In the genomic region with DNA sequence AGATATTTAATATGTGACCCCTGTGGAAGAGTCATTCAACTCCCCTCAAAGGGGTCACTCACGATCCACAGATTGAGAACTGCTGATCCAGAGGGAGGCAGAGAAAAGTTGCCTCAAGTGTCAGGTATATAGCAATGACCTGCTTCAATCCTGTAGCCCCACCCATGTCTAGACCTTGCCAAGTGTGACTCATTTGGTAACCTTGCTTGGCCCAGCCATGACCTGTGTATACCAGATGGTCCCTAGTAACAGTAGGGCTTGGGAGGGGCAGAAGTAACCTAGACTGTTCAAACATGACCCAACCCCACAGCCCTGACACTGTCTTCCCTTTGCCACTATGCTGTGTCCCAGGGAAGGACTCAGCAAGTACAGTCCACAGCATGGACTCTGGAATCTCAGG, we compare ENCODE assay signal across 13 mouse cellular contexts. TPM values are rescaled to one million over a fixed set of nuclear protein-coding genes. Genes with fewer than 3 reads are reported as not detected.
DNase-seq lines count a peak whose midpoint lies in the region; ATAC-seq lines count a peak whose summit lies in the region.
"Had no signal": no experiment of that assay in that cellular context is flagged by ENCODE, and none has a peak within 500 bp of the region (broad histone marks: within the 10 kb centered on the region; RNA-seq: fewer than 3 reads in every experiment).

No protein-coding gene starts in this region.

- no peaks in the 10 kb centered on the region for H3K4me1 ChIP-seq in embryonic facial prominence, embryonic 15.5 days
- no peaks in the 10 kb centered on the region for H3K4me1 ChIP-seq in embryonic facial prominence, embryonic 10.5 days
- H3K4me1 ChIP-seq in intestine, embryonic 16.5 days (ENCODE audit: control insufficient read depth, insufficient read depth, low read length) = peaks cover 4% of the 10 kb centered on the region; the same call in 1 of the 2 replicates
- no peaks in the 10 kb centered on the region for H3K4me1 ChIP-seq in stomach, embryonic 16.5 days (ENCODE audit: control insufficient read depth, insufficient read depth, low read length)
- H3K4me1 ChIP-seq: limb, embryonic 12.5 days; midbrain, embryonic 13.5 days; neural tube, embryonic 15.5 days had no signal

- no peak overlapping the region for H3K4me2 ChIP-seq in embryonic facial prominence, embryonic 15.5 days (replicated peaks)
- H3K4me2 ChIP-seq in intestine, embryonic 16.5 days (ENCODE audit: low read depth, low read length) = no peak overlapping the region
- no peak overlapping the region for H3K4me2 ChIP-seq in stomach, embryonic 16.5 days (ENCODE audit: low read depth, low read length)
- H3K4me2 ChIP-seq: limb, embryonic 12.5 days; midbrain, embryonic 13.5 days; neural tube, embryonic 15.5 days had no signal

- H3K9ac ChIP-seq in embryonic facial prominence, embryonic 15.5 days = no peak overlapping the region
- no peak overlapping the region for H3K9ac ChIP-seq in intestine, embryonic 16.5 days (ENCODE audit: low read depth, low read length)
- H3K9ac ChIP-seq in stomach, embryonic 16.5 days (ENCODE audit: low read length) = no peak overlapping the region
- H3K9ac ChIP-seq: limb, embryonic 12.5 days; midbrain, embryonic 13.5 days; neural tube, embryonic 15.5 days had no signal

- 0 out of 2 replicates have a peak, but pooled peaks have one; percentile 24 for ATAC-seq in embryonic facial prominence, embryonic 15.5 days (ENCODE audit: insufficient number of reproducible peaks, low FRiP score, low TSS enrichment, low read depth)
- ATAC-seq in intestine, embryonic 16.5 days = peak; percentile 77
- peak; percentile 85; the same call in 1 of the 2 replicates for ATAC-seq in stomach, embryonic 16.5 days (ENCODE audit: insufficient read depth, low FRiP score)
- ATAC-seq: hindbrain, embryonic 16.5 days; midbrain, embryonic 13.5 days had no signal

- DNase-seq in embryonic facial prominence, embryonic 10.5 days (ENCODE audit: low spot score) = no peak
- peak; percentile 34 to 45 for DNase-seq in urinary bladder, adult 18-20 months (ENCODE audit: low spot score in 2 of 2)
- DNase-seq in urinary bladder, postnatal 4 days (ENCODE audit: low spot score in 2 of 2) = no peak
- DNase-seq in right cerebral cortex, postnatal 4 days = no peak
- DNase-seq in gastrocnemius, postnatal 10 days = no peak
- DNase-seq: B cell, adult 2 months had no signal

- no peaks in the 10 kb centered on the region for H3K9me3 ChIP-seq in embryonic facial prominence, embryonic 15.5 days (replicated peaks)
- no peaks in the 10 kb centered on the region for H3K9me3 ChIP-seq in embryonic facial prominence, embryonic 10.5 days
- no peaks in the 10 kb centered on the region for H3K9me3 ChIP-seq in intestine, embryonic 16.5 days (ENCODE audit: control insufficient read depth, low read length)
- H3K9me3 ChIP-seq in stomach, embryonic 16.5 days (replicated peaks; ENCODE audit: control insufficient read depth, low read length) = no peaks in the 10 kb centered on the region
- H3K9me3 ChIP-seq: limb, embryonic 12.5 days; midbrain, embryonic 13.5 days; neural tube, embryonic 15.5 days had no signal

- no peak overlapping the region for H3K27ac ChIP-seq in embryonic facial prominence, embryonic 15.5 days (replicated peaks)
- no peak overlapping the region for H3K27ac ChIP-seq in embryonic facial prominence, embryonic 10.5 days (replicated peaks)
- no peak overlapping the region for H3K27ac ChIP-seq in intestine, embryonic 16.5 days (ENCODE audit: low read length)
- H3K27ac ChIP-seq in stomach, embryonic 16.5 days (ENCODE audit: low read length) = no peak overlapping the region
- H3K27ac ChIP-seq: limb, embryonic 12.5 days; midbrain, embryonic 13.5 days; neural tube, embryonic 15.5 days had no signal

- 84% methylated on average over 1 of the region's 1 CpGs for WGBS in embryonic facial prominence, embryonic 15.5 days
- WGBS in embryonic facial prominence, embryonic 10.5 days = 86% methylated on average over 1 of the region's 1 CpGs
- 89% methylated on average over 1 of the region's 1 CpGs for WGBS in intestine, embryonic 16.5 days
- 65% methylated on average over 1 of the region's 1 CpGs for WGBS in stomach, embryonic 16.5 days

- H3K4me3 ChIP-seq in embryonic facial prominence, embryonic 15.5 days (replicated peaks) = no peak overlapping the region
- no peak overlapping the region for H3K4me3 ChIP-seq in embryonic facial prominence, embryonic 10.5 days
- H3K4me3 ChIP-seq in intestine, embryonic 16.5 days (ENCODE audit: low read length) = no peak overlapping the region
- H3K4me3 ChIP-seq in stomach, embryonic 16.5 days (replicated peaks; ENCODE audit: low read length) = no peak overlapping the region
- H3K4me3 ChIP-seq: limb, embryonic 12.5 days; midbrain, embryonic 13.5 days; neural tube, embryonic 15.5 days had no signal

- H3K36me3 ChIP-seq in embryonic facial prominence, embryonic 15.5 days = no peaks in the 10 kb centered on the region
- H3K36me3 ChIP-seq in embryonic facial prominence, embryonic 10.5 days (replicated peaks) = no peaks in the 10 kb centered on the region
- no peaks in the 10 kb centered on the region for H3K36me3 ChIP-seq in intestine, embryonic 16.5 days (ENCODE audit: control insufficient read depth, insufficient read depth, low read length)
- H3K36me3 ChIP-seq in stomach, embryonic 16.5 days (ENCODE audit: control insufficient read depth, insufficient read depth, low read length) = no peaks in the 10 kb centered on the region
- H3K36me3 ChIP-seq: limb, embryonic 12.5 days; midbrain, embryonic 13.5 days; neural tube, embryonic 15.5 days had no signal

- no peaks in the 10 kb centered on the region for H3K27me3 ChIP-seq in embryonic facial prominence, embryonic 15.5 days
- no peaks in the 10 kb centered on the region for H3K27me3 ChIP-seq in embryonic facial prominence, embryonic 10.5 days (replicated peaks; ENCODE audit: low read depth, poor library complexity, severe bottlenecking)
- H3K27me3 ChIP-seq in intestine, embryonic 16.5 days (replicated peaks; ENCODE audit: control insufficient read depth, insufficient read depth, low read length) = no peaks in the 10 kb centered on the region
- H3K27me3 ChIP-seq in stomach, embryonic 16.5 days (ENCODE audit: control insufficient read depth, insufficient read depth, low read length) = no peaks in the 10 kb centered on the region
- H3K27me3 ChIP-seq: midbrain, embryonic 13.5 days; neural tube, embryonic 15.5 days had no signal

RNA-seq across cellular contexts. Expression of a gene that starts 9.4 kb away (rescaled TPM):
- polyA plus RNA-seq in embryonic facial prominence, embryonic 15.5 days (2015; fragmentation: Nextera tagmentation; extraction: Ambion mirVana) = 67.0 and 67.6 TPM in 2 replicates
- polyA plus RNA-seq in embryonic facial prominence, embryonic 10.5 days (2016; fragmentation: Nextera tagmentation; extraction: Ambion mirVana) = 87.6 and 100 TPM in 2 replicates
- polyA plus RNA-seq in intestine, embryonic 16.5 days (2015; fragmentation: Nextera tagmentation; extraction: Ambion mirVana) = 58.5 and 68.8 TPM in 2 replicates
- 66.6 and 69.3 TPM in 2 replicates for polyA plus RNA-seq in stomach, embryonic 16.5 days (2015; fragmentation: Nextera tagmentation; extraction: Ambion mirVana)
- total RNA-seq in gastrocnemius, postnatal 10 days (2021) = 10 to 100 TPM; 56.3 to 57.2 TPM

RNA-seq across cellular contexts. Expression of a gene that starts 57.5 kb away (rescaled TPM):
- 12.7 and 14.0 TPM in 2 replicates for polyA plus RNA-seq in embryonic facial prominence, embryonic 15.5 days (2015; fragmentation: Nextera tagmentation; extraction: Ambion mirVana)
- 16.0 and 16.5 TPM in 2 replicates for polyA plus RNA-seq in embryonic facial prominence, embryonic 10.5 days (2016; fragmentation: Nextera tagmentation; extraction: Ambion mirVana)
- polyA plus RNA-seq in intestine, embryonic 16.5 days (2015; fragmentation: Nextera tagmentation; extraction: Ambion mirVana) = 27.4 and 28.6 TPM in 2 replicates
- polyA plus RNA-seq in stomach, embryonic 16.5 days (2015; fragmentation: Nextera tagmentation; extraction: Ambion mirVana) = 18.1 and 18.2 TPM in 2 replicates
- total RNA-seq in gastrocnemius, postnatal 10 days (2021) = 10 to 100 TPM; 11.5 to 12.4 TPM

Comparison
In these comparisons a context has a peak if more than half of its experiments do, and no peak if none do; other contexts are left out.
1. DNase-seq: peak in urinary bladder, adult 18-20 months (2 of 2); none in embryonic facial prominence, embryonic 10.5 days (single experiment), urinary bladder, postnatal 4 days (0 of 2), right cerebral cortex, postnatal 4 days (single experiment) and gastrocnemius, postnatal 10 days (single experiment).
2. ATAC-seq: peak in every context shown above with its lines; median percentile 85 in stomach, embryonic 16.5 days; 77 in intestine, embryonic 16.5 days; 24 in embryonic facial prominence, embryonic 15.5 days.